Mouse (Mus musculus) heart, postnatal 0 days (tissue): ENCODE measurements around the gene Mycbpap. TPM values are rescaled to one million over a fixed set of nuclear protein-coding genes. Genes with fewer than 3 reads are reported as not detected.
A peak's percentile ranks its signal among the peaks of the same experiment; 100 is the strongest.

Source experiments
- ATAC-seq: fragments of 200-750 bp; cut with Nextera tagmentation; 2 replicates; pipeline ENCODE4 v1.8.0; 2017; ENCODE audit warnings: low read depth, moderate number of reproducible peaks, moderate library complexity; ENCODE audit not compliant: insufficient read depth
- DNase-seq: peaks from one replicate; pipeline ENCODE4 v3.0.0-alpha.2; 2016; ENCODE audit warnings: low spot score
- H3K27ac ChIP-seq: fragments of 300-500 bp; sonication (generic); 2 replicates; pipeline ENCODE4 v1.5.1; 2014; ENCODE audit warnings: low read depth, mild to moderate bottlenecking
- H3K27me3 ChIP-seq: fragments of 300-500 bp; sonication (generic); 2 replicates; pipeline ENCODE4 v1.6.1; 2014; ENCODE audit warnings: low read length, mixed read lengths; ENCODE audit not compliant: control insufficient read depth, insufficient read depth
- H3K36me3 ChIP-seq: fragments of 300-500 bp; sonication (generic); replicated peaks from 2 replicates; pipeline ENCODE4 v1.6.1; 2014; ENCODE audit warnings: low read length, mixed read lengths; ENCODE audit not compliant: control insufficient read depth, insufficient read depth
- H3K4me1 ChIP-seq: fragments of 300-500 bp; sonication (generic); 2 replicates; pipeline ENCODE4 v1.6.1; 2014; ENCODE audit warnings: antibody characterized with exemption; ENCODE audit not compliant: control insufficient read depth, insufficient read depth
- H3K4me2 ChIP-seq: fragments of 300-500 bp; sonication (generic); 2 replicates; pipeline ENCODE4 v1.6.1; 2014; ENCODE audit warnings: low read depth, mild to moderate bottlenecking, low read length, moderate library complexity
- H3K4me3 ChIP-seq: fragments of 300-500 bp; sonication (generic); 2 replicates; pipeline ENCODE4 v1.5.1; 2014; ENCODE audit warnings: low read depth, low read length
- H3K9ac ChIP-seq: fragments of 300-500 bp; sonication (generic); replicated peaks from 2 replicates; pipeline ENCODE4 v1.6.1; 2014; ENCODE audit warnings: low read depth, low read length, mixed read lengths
- H3K9me3 ChIP-seq: fragments of 300-500 bp; sonication (generic); replicated peaks from 2 replicates; pipeline ENCODE4 v1.6.1; 2016; ENCODE audit warnings: low read length; ENCODE audit not compliant: control insufficient read depth
- CTCF ChIP-seq: IDR thresholded peaks from 2 replicates; pipeline ENCODE4 v1.5.1; 2016; ENCODE audit warnings: antibody characterized with exemption, control low read depth, low read depth
- EP300 ChIP-seq: IDR thresholded peaks from 2 replicates; pipeline ENCODE4 v1.6.1; 2016; ENCODE audit warnings: antibody characterized with exemption, low read depth
- WGBS: fragments of 180-500 bp; shearing (Covaris S2); extraction: QIAGEN DNeasy Blood & Tissue Kit; methylation state at CpG from one replicate; pipeline ENCODE4 v1.1.7; 2014; 5-methylcytosine and 5-hydroxymethylcytosine counted together
- polyA plus RNA-seq: library from polyadenylated mRNA; unstranded; fragments of >200 nt; fragmentation: Nextera tagmentation; extraction: Ambion mirVana; gene quantifications from 2 replicates; pipeline ENCODE4 v1.2.1, GENCODE M21; 2015
- total RNA-seq: library from RNA; depleted of rRNA; stranded (reverse); fragments of >200 nt; gene quantifications from 2 replicates; pipeline ENCODE4 v1.2.3, GENCODE M21; 2014; ENCODE audit warnings: low replicate concordance

The Mycbpap gene
- total and polyA plus RNA-seq, 2 experiments from 2014 or later = 3.2 to 3.5 TPM

DNA sequence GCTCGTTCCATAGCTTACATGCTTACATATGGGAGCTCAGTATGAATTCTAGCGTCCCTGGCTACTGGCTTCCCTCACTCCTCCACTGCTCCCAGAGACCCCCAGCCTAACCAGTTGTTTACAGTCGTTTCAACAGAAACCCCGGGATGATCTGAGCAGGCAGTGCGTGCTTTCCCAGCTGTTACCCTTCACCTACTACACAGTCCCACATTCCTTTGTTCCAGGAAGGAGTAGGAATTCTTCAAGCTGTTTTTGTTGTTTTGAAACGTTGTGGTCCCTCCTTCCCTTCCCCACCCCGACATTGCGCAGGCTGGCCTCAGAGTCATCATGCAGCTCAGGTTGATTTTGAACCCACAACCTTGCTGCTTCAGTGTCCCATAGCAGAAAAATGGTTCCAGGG, 21.2 kb downstream of the Mycbpap start:
- peaks cover 23% of the 10 kb centered on the region for H3K4me1 ChIP-seq
- no peaks in the 10 kb centered on the region for H3K9me3 ChIP-seq
- H3K27me3 ChIP-seq = 0 out of 2 replicates have a peak, but pooled peaks cover 3% of the 10 kb centered on the region
- ATAC-seq (no peak), DNase-seq (no peak)
- H3K4me3 ChIP-seq = peak overlapping the region; percentile 56
- peak overlapping the region; percentile 64 for H3K9ac ChIP-seq
- H3K27ac ChIP-seq = peak overlapping the region; percentile 92
- H3K4me2 ChIP-seq = peak overlapping the region; percentile 74
- 0 out of 2 replicates have a peak, but pooled peaks cover 4% of the 10 kb centered on the region for H3K36me3 ChIP-seq
- WGBS = 29% methylated on average over 8 of the region's 8 CpGs
- TF ChIP-seq CTCF (no peak), EP300 (no peak)

GRCm38 (mm10) chr11:94499661-94500152, 21.8 kb downstream of the Mycbpap start, which contains the start of gene Epn3:
Gene Epn3 (minus strand): TSS chr11:94499974.
- peak; percentile 39 for DNase-seq
- WGBS = under 1% methylated on average over 26 of the region's 26 CpGs
- H3K27me3 ChIP-seq = 0 out of 2 replicates have a peak, but pooled peaks cover 3% of the 10 kb centered on the region

DNA sequence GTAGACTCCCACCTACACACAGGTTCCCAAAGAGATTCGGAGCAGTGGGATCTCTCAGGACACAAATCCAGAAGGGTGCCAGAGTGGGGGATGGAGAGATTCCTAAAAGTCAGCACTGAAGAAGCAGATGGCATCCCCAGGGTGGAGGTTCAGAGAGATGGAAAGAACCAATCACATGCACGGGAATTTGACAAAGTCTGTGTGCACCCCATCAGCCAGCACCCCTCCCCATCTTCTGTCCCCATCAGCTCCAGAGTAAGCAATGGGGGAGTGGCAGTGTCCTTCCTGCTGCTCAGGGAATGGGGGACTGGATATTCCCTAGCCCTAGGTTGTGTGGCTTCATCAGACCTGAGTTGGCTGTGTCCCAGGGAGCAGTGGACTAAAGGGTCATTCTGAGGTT, 22.5 kb downstream of the Mycbpap start:
- peak overlapping the region; percentile 74 for H3K4me2 ChIP-seq
- peak overlapping the region; percentile 92 for H3K27ac ChIP-seq
- 0 out of 2 replicates have a peak, but pooled peaks cover 2% of the 10 kb centered on the region for H3K27me3 ChIP-seq
- DNase-seq (no peak), ATAC-seq (peak; percentile 9; the same call in 1 of the 2 replicates)
- peak overlapping the region; percentile 64 for H3K9ac ChIP-seq
- H3K9me3 ChIP-seq = no peaks in the 10 kb centered on the region
- H3K4me3 ChIP-seq = peak overlapping the region; percentile 56
- H3K36me3 ChIP-seq = 0 out of 2 replicates have a peak, but pooled peaks cover 7% of the 10 kb centered on the region
- TF ChIP-seq CTCF = no peak
- TF ChIP-seq EP300 = no peak
- H3K4me1 ChIP-seq = peaks cover 28% of the 10 kb centered on the region
- WGBS = 0% methylated on average over 2 of the region's 2 CpGs

More at GRCm38 (mm10) chr11:94499661-94500152, 21.8 kb downstream of the Mycbpap start, which contains the start of gene Epn3:
- H3K4me3 ChIP-seq = peak within 1 kb of the TSS; percentile 56
- 0 out of 2 replicates have a peak, but pooled peaks cover 4% of the 10 kb centered on the region for H3K36me3 ChIP-seq
- H3K9ac ChIP-seq = peak within 1 kb of the TSS; percentile 64
- ATAC-seq = peak; percentile 45
- no peak for TF ChIP-seq EP300
- TF ChIP-seq CTCF = peak; percentile 8; the same call in 1 of the 2 replicates
- peak within 1 kb of the TSS; percentile 74 for H3K4me2 ChIP-seq
- peak within 1 kb of the TSS; percentile 92 for H3K27ac ChIP-seq
- H3K9me3 ChIP-seq = no peaks in the 10 kb centered on the region
- peaks cover 28% of the 10 kb centered on the region for H3K4me1 ChIP-seq

- H3K9ac ChIP-seq = peak overlapping the region; percentile 64
- no peak for TF ChIP-seq CTCF
- H3K4me1 ChIP-seq = peaks cover 28% of the 10 kb centered on the region
- WGBS = 14% methylated on average over 19 of the region's 19 CpGs
- ATAC-seq = peak; percentile 21; the same call in 1 of the 2 replicates
- H3K36me3 ChIP-seq = 0 out of 2 replicates have a peak, but pooled peaks cover 14% of the 10 kb centered on the region
- peak overlapping the region; percentile 92 for H3K27ac ChIP-seq
- H3K27me3 ChIP-seq = no peaks in the 10 kb centered on the region
- no peaks in the 10 kb centered on the region for H3K9me3 ChIP-seq
- no peak for DNase-seq
- H3K4me2 ChIP-seq = peak overlapping the region; percentile 74
- peak overlapping the region; percentile 56 for H3K4me3 ChIP-seq
Observed at GRCm38 (mm10) chr11:94498093-94498996, 23.2 kb downstream of the Mycbpap start.

DNA sequence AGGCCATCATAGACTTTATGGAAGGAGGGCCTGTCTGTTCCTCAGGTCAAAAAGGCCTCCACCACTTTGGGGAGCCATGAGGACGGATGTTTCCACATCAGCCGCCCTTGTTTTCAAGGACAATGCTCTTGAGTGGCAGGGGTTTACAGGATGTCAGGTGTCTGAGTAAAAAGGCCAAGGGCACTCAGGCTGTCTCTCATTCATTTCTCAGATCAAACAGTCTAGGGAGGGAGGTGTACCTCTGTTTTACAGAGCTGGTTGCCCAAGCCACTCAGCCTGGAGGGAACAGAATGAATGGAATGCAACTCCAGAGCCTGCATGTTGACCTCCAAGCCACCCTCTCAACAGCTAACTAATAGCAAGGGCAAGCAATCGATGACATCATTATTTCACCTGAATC, 26.1 kb downstream of the Mycbpap start:
- 36% methylated on average over 3 of the region's 3 CpGs for WGBS
- peak; percentile 55 for ATAC-seq
- no peak overlapping the region for H3K4me2 ChIP-seq
- TF ChIP-seq CTCF (no peak), EP300 (0 out of 2 replicates have a peak, but pooled peaks have one; percentile 43)
- H3K27me3 ChIP-seq = 0 out of 2 replicates have a peak, but pooled peaks cover 3% of the 10 kb centered on the region
- DNase-seq = peak; percentile 69
- H3K9me3 ChIP-seq = no peaks in the 10 kb centered on the region
- no peak overlapping the region for H3K9ac ChIP-seq
- H3K36me3 ChIP-seq = peaks cover 41% of the 10 kb centered on the region
- peak overlapping the region; percentile 81 for H3K27ac ChIP-seq
- H3K4me3 ChIP-seq = no peak overlapping the region
- peaks cover 25% of the 10 kb centered on the region for H3K4me1 ChIP-seq
